Mouse (Mus musculus): ENCODE results near the gene Supt7l. TPM values are rescaled to one million over a fixed set of nuclear protein-coding genes. Genes with fewer than 3 reads are reported as not detected.
A peak's percentile ranks its signal among the peaks of the same experiment; 100 is the strongest.

Supt7l gene
- total and polyA plus RNA-seq, 2 experiments from 2014 or later, result 21.9 to 24.1 TPM

DNA sequence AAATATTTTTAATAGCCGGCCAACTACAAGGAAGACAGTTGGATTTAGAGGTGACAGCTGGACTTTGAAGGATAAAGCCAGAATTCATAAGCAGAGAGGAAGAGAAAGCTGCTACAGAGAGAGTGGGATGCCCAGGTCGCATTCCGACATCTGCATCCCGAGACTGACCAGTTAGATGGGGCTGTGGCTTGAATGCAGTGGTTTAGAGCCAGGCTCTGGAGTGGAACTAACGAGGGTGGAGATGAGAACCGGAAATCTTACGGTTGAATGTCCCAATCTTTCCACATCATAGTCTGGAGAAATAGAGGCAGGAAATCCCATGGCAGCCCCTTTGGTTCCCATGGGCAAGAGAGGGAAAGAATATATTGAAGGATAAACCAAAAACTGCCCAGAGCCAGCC lies 38.4 kb upstream of the Supt7l start:
- no peak for ATAC-seq
- 70% methylated on average over 7 of the region's 7 CpGs for WGBS

DNA sequence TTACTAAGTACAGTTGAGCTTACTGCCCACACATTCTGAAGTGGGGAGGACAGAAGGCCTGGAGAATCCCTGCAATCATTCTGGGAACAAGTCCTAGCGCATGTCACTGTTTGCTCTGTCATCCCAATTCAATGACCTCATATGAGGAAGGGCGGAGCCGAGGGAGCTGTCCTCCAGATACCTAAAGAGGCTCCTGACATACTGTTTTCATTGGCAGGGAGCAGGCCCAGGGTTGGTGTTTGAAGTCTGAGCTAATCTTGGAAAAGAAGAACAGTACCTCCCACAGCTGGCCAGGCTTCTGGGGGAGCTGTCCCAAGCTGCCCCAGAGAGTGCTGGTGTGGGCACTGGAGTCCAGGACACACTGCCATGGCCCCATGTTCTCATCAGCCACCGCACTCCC lies 37.4 kb upstream of the Supt7l start:
- no peaks in the 10 kb centered on the region for H3K27me3 ChIP-seq (ENCODE audit: insufficient read depth, low read length)
- no peaks in the 10 kb centered on the region for H3K9me3 ChIP-seq (ENCODE audit: low read length)
- ATAC-seq (no peak), DNase-seq (ENCODE audit: low spot score) (no peak)
- TF ChIP-seq CTCF (IDR thresholded peaks at IDR 0.05; ENCODE audit: low read depth), result no peak
- no peaks in the 10 kb centered on the region for H3K36me3 ChIP-seq (ENCODE audit: insufficient read depth, low read length)
- H3K4me2 ChIP-seq (ENCODE audit: low read depth, low read length), result no peak overlapping the region
- 91% methylated on average over 4 of the region's 4 CpGs for WGBS
- no peak overlapping the region for H3K27ac ChIP-seq
- no peak overlapping the region for H3K9ac ChIP-seq (replicated peaks; ENCODE audit: low read length)
- H3K4me3 ChIP-seq (ENCODE audit: low read length), result no peak overlapping the region
- no peaks in the 10 kb centered on the region for H3K4me1 ChIP-seq (ENCODE audit: insufficient read depth, low read length)

More for the DNA sequence above, 38.4 kb upstream of the Supt7l start:
- Histone ChIP-seq H3K9ac (replicated peaks; ENCODE audit: low read length) (no peak overlapping the region), H3K36me3 (ENCODE audit: insufficient read depth, low read length) (no peaks in the 10 kb centered on the region), H3K4me1 (ENCODE audit: insufficient read depth, low read length) (peaks cover 2% of the 10 kb centered on the region; the same call in 1 of the 2 replicates), H3K27me3 (ENCODE audit: insufficient read depth, low read length) (no peaks in the 10 kb centered on the region), H3K4me2 (ENCODE audit: low read depth, low read length) (no peak overlapping the region), H3K9me3 (ENCODE audit: low read length) (no peaks in the 10 kb centered on the region), H3K4me3 (ENCODE audit: low read length) (no peak overlapping the region), H3K27ac (no peak overlapping the region)
- TF ChIP-seq CTCF (IDR thresholded peaks at IDR 0.05; ENCODE audit: low read depth), result no peak
- no peak for DNase-seq (ENCODE audit: low spot score)

DNA sequence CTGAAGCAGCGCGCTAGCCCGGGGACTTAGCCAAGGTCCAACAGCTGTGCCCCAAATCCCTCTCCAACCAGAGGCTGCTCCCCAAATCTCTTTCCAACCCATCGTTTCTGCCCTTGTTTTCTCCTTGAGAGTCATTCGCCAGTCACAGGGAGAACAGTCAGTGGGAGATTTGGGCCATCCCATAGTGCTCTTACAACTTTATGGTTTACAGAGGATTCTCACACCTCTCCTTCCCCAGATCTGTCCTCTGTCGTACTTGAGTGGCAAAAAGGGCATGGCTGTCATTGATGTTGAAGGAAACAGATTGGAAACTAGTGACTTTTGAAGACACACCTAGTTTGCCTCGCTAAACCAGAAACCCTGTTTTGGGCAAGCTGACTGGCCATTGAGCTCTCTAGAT lies 36.3 kb upstream of the Supt7l start:
- Histone ChIP-seq H3K36me3 (ENCODE audit: insufficient read depth, low read length) (0 out of 2 replicates have a peak, but pooled peaks cover 3% of the 10 kb centered on the region), H3K27me3 (ENCODE audit: insufficient read depth, low read length) (no peaks in the 10 kb centered on the region), H3K9ac (replicated peaks; ENCODE audit: low read length) (no peak overlapping the region), H3K4me2 (ENCODE audit: low read depth, low read length) (no peak overlapping the region), H3K4me3 (ENCODE audit: low read length) (no peak overlapping the region), H3K9me3 (ENCODE audit: low read length) (no peaks in the 10 kb centered on the region), H3K27ac (no peak overlapping the region), H3K4me1 (ENCODE audit: insufficient read depth, low read length) (no peaks in the 10 kb centered on the region)
- ATAC-seq, result no peak
- DNase-seq (ENCODE audit: low spot score), result no peak
- TF ChIP-seq CTCF (IDR thresholded peaks at IDR 0.05; ENCODE audit: low read depth), result no peak
- 47% methylated on average over 7 of the region's 7 CpGs for WGBS

DNA sequence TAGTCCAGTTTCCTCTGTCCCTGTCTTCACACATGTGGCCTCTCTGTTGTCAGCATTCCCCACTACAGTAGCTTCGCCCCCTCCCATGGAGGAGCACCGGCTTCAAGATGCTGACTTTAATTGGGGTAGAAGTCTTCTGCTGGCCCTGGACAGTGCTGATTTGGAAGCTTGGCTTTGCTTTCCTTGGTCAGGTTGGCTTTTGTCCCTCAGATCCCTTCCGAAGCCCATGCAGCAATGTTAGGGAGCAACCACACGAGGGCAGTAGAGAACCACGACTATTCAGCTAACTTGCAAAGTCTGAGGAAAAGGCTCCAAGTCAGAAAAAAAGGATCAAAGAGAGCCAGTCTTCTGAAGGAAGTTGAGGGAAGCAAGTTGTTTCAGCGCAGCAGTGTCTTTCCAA lies 35.9 kb upstream of the Supt7l start:
- 9% methylated on average over 6 of the region's 6 CpGs for WGBS
- TF ChIP-seq CTCF (IDR thresholded peaks at IDR 0.05; ENCODE audit: low read depth), result peak; percentile 97
- no peaks in the 10 kb centered on the region for H3K9me3 ChIP-seq (ENCODE audit: low read length)
- H3K27ac ChIP-seq, result no peak overlapping the region
- 0 out of 2 replicates have a peak, but pooled peaks cover 3% of the 10 kb centered on the region for H3K36me3 ChIP-seq (ENCODE audit: insufficient read depth, low read length)
- peak; percentile 90 for DNase-seq (ENCODE audit: low spot score)
- no peak overlapping the region for H3K4me3 ChIP-seq (ENCODE audit: low read length)
- H3K4me2 ChIP-seq (ENCODE audit: low read depth, low read length), result no peak overlapping the region
- H3K4me1 ChIP-seq (ENCODE audit: insufficient read depth, low read length), result no peaks in the 10 kb centered on the region
- H3K27me3 ChIP-seq (ENCODE audit: insufficient read depth, low read length), result no peaks in the 10 kb centered on the region
- peak; percentile 49; the same call in 1 of the 2 replicates for ATAC-seq
- no peak overlapping the region for H3K9ac ChIP-seq (replicated peaks; ENCODE audit: low read length)

DNA sequence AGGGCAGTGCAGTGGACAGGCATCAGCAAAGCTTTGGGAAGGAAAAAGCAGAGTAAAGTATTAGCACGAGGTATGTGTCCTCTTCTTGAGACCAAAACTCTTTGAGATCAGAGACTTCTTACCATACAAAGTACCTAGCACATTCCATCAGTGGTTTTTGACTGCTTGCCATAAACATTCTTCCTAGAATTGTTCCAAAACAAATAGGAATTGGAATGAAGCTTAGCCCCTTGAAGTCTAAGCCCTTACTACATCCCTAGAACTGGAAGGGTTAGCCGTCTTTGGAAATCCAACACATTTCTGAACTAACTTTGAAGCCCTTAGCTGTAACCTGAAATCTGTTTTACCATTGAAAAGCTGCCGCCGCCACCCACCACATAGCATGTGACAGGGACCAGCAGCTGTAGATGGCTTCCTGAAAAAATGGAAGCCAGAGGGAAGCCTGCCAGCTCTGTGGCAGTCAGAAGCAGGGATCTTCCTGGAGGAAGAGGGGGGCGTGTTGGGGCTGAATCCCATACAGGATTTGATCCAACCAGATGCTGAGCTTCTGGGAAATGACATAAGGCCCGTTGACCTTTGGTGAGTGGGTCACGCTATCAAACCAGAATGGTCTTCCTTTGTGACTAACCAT lies 34.5 kb upstream of the Supt7l start:
- DNase-seq (ENCODE audit: low spot score), result no peak
- Histone ChIP-seq H3K4me1 (ENCODE audit: insufficient read depth, low read length) (no peaks in the 10 kb centered on the region), H3K4me3 (ENCODE audit: low read length) (no peak overlapping the region), H3K27ac (no peak overlapping the region), H3K4me2 (ENCODE audit: low read depth, low read length) (no peak overlapping the region), H3K9me3 (ENCODE audit: low read length) (no peaks in the 10 kb centered on the region), H3K36me3 (ENCODE audit: insufficient read depth, low read length) (0 out of 2 replicates have a peak, but pooled peaks cover 3% of the 10 kb centered on the region), H3K9ac (replicated peaks; ENCODE audit: low read length) (no peak overlapping the region), H3K27me3 (ENCODE audit: insufficient read depth, low read length) (no peaks in the 10 kb centered on the region)
- 82% methylated on average over 7 of the region's 7 CpGs for WGBS
- no peak for ATAC-seq
- TF ChIP-seq CTCF (IDR thresholded peaks at IDR 0.05; ENCODE audit: low read depth), result no peak

DNA sequence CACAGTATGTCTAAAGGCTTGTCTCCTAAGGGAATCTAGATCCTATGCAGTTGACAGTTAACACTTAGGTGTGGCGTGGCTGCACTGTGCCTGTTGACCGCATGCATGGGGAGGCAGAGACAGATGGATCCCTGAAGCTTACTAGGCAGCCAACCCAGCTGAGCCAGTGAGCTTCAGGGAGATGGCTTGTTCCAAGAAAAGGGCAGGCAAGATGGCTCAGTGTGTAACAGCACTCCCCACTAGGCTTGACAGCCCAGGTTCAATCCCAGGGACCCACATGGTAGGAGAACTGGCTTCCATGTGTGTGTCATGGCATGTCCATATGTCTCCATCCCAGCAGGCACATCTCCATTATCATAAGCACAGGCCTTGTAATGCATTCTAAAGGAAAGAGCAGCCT lies 32.7 kb upstream of the Supt7l start:
- Histone ChIP-seq H3K4me1 (ENCODE audit: insufficient read depth, low read length) (no peaks in the 10 kb centered on the region), H3K4me2 (ENCODE audit: low read depth, low read length) (no peak overlapping the region), H3K27me3 (ENCODE audit: insufficient read depth, low read length) (no peaks in the 10 kb centered on the region), H3K9ac (replicated peaks; ENCODE audit: low read length) (no peak overlapping the region), H3K9me3 (ENCODE audit: low read length) (no peaks in the 10 kb centered on the region), H3K4me3 (ENCODE audit: low read length) (no peak overlapping the region), H3K36me3 (ENCODE audit: insufficient read depth, low read length) (peaks cover 10% of the 10 kb centered on the region), H3K27ac (no peak overlapping the region)
- DNase-seq (ENCODE audit: low spot score) (no peak), ATAC-seq (no peak)
- WGBS, result 100% methylated on average over 2 of the region's 2 CpGs
- TF ChIP-seq CTCF (IDR thresholded peaks at IDR 0.05; ENCODE audit: low read depth), result no peak

DNA sequence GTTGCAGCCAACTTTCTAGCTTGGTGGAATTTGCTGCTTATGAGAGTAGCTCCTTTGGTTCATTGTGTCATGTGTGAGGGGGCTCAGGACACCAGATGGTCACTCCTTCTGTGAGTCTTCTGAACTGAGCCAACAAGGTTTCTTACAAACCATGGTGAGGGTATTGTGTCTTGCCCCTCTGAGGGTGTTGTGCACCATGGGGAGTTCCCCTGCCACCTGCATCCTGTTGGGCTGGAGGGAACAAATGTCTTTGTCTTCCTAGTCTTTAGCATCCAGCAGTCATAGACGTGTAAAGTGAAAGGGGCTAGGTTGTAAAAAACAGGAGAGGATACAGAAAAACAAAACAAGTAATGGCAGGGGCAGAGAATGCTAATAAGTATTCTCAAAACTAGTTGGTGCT lies 31.8 kb upstream of the Supt7l start:
- Histone ChIP-seq H3K36me3 (ENCODE audit: insufficient read depth, low read length) (peaks cover 13% of the 10 kb centered on the region), H3K4me1 (ENCODE audit: insufficient read depth, low read length) (no peaks in the 10 kb centered on the region), H3K4me3 (ENCODE audit: low read length) (no peak overlapping the region), H3K27ac (no peak overlapping the region), H3K9ac (replicated peaks; ENCODE audit: low read length) (no peak overlapping the region), H3K9me3 (ENCODE audit: low read length) (no peaks in the 10 kb centered on the region), H3K4me2 (ENCODE audit: low read depth, low read length) (no peak overlapping the region), H3K27me3 (ENCODE audit: insufficient read depth, low read length) (no peaks in the 10 kb centered on the region)
- 34% methylated on average over 1 of the region's 1 CpGs for WGBS
- no peak for TF ChIP-seq CTCF (IDR thresholded peaks at IDR 0.05; ENCODE audit: low read depth)
- ATAC-seq, result no peak
- no peak for DNase-seq (ENCODE audit: low spot score)

Data from hindbrain, postnatal 0 days (tissue).